Mouse (Mus musculus) macrophage (primary cell): ENCODE measurements around the gene Mfsd4a. TPM values are rescaled to one million over a fixed set of nuclear protein-coding genes. Genes with fewer than 3 reads are reported as not detected.

Source experiments
- H3K27ac ChIP-seq: fragments of 350-480 bp; formaldehyde crosslinking; 2 replicates; pipeline ENCODE4 v1.9.0; 2021
- H3K36me3 ChIP-seq: fragments of 350-480 bp; formaldehyde crosslinking; 2 replicates; pipeline ENCODE4 v1.9.0; 2021; ENCODE audit errors: inconsistent target
- H3K4me3 ChIP-seq: fragments of 350-480 bp; formaldehyde crosslinking; 2 replicates; pipeline ENCODE4 v1.9.0; 2021; ENCODE audit errors: inconsistent target
- H3K79me2 ChIP-seq: fragments of 350-480 bp; formaldehyde crosslinking; 2 replicates; pipeline ENCODE4 v1.9.0; 2021; ENCODE audit errors: inconsistent target
- WGBS: methylation state at CpG from one replicate; pipeline ENCODE4 v1.1.7; 2026; ENCODE audit warnings: inconsistent platforms; ENCODE audit not compliant: missing documents; 5-methylcytosine and 5-hydroxymethylcytosine counted together
- polyA plus RNA-seq: library from polyadenylated mRNA; stranded (reverse); fragments of 250-400 nt; gene quantifications from 3 replicates; pipeline ENCODE4 v1.2.4, GENCODE M21; 2018; ENCODE audit warnings: inconsistent platforms

Mfsd4a gene
- polyA plus RNA-seq, 1 experiment from 2014 or later: 0.13 TPM

GRCm38 (mm10) chr1:132054387-132054786, 13.5 kb downstream of the Mfsd4a start:
- Histone ChIP-seq H3K4me3 (no peak overlapping the region), H3K27ac (no peak overlapping the region), H3K36me3 (no peaks in the 10 kb centered on the region), H3K79me2 (no peaks in the 10 kb centered on the region)
- WGBS: 15% methylated on average over 3 of the region's 3 CpGs

- H3K36me3 ChIP-seq: no peaks in the 10 kb centered on the region
- no peaks in the 10 kb centered on the region for H3K79me2 ChIP-seq
- 89% methylated on average over 3 of the region's 3 CpGs for WGBS
- no peak overlapping the region for H3K27ac ChIP-seq
- H3K4me3 ChIP-seq: no peak overlapping the region
Observed at GRCm38 (mm10) chr1:132051746-132052145, 16.1 kb downstream of the Mfsd4a start.

- 21% methylated on average over 15 of the region's 15 CpGs for WGBS
- Histone ChIP-seq H3K27ac (no peak overlapping the region), H3K4me3 (no peak overlapping the region), H3K36me3 (no peaks in the 10 kb centered on the region), H3K79me2 (no peaks in the 10 kb centered on the region)
Observed at GRCm38 (mm10) chr1:132046143-132046735, 21.6 kb downstream of the Mfsd4a start.

- Histone ChIP-seq H3K27ac (no peak overlapping the region), H3K36me3 (no peaks in the 10 kb centered on the region), H3K79me2 (no peaks in the 10 kb centered on the region), H3K4me3 (no peak overlapping the region)
- WGBS: 86% methylated on average over 4 of the region's 4 CpGs
Observed at GRCm38 (mm10) chr1:132043759-132044158, 24.1 kb downstream of the Mfsd4a start.

GRCm38 (mm10) chr1:132040201-132040621, 27.7 kb downstream of the Mfsd4a start:
- 87% methylated on average over 9 of the region's 9 CpGs for WGBS
- H3K4me3 ChIP-seq: no peak overlapping the region
- no peaks in the 10 kb centered on the region for H3K36me3 ChIP-seq
- H3K79me2 ChIP-seq: no peaks in the 10 kb centered on the region
- no peak overlapping the region for H3K27ac ChIP-seq

GRCm38 (mm10) chr1:132038753-132039152, 29.1 kb downstream of the Mfsd4a start:
- Histone ChIP-seq H3K36me3 (no peaks in the 10 kb centered on the region), H3K79me2 (no peaks in the 10 kb centered on the region), H3K27ac (no peak overlapping the region), H3K4me3 (no peak overlapping the region)
- WGBS: 98% methylated on average over 3 of the region's 5 CpGs

- 100% methylated on average over 3 of the region's 3 CpGs for WGBS
- H3K4me3 ChIP-seq: no peak overlapping the region
- 0 out of 2 replicates have a peak, but pooled peaks cover 10% of the 10 kb centered on the region for H3K36me3 ChIP-seq
- no peak overlapping the region for H3K27ac ChIP-seq
- no peaks in the 10 kb centered on the region for H3K79me2 ChIP-seq
Observed at GRCm38 (mm10) chr1:132037746-132038145, 30.1 kb downstream of the Mfsd4a start.

- Histone ChIP-seq H3K4me3 (no peak overlapping the region), H3K36me3 (peaks cover 44% of the 10 kb centered on the region), H3K27ac (no peak overlapping the region), H3K79me2 (no peaks in the 10 kb centered on the region)
- WGBS: 92% methylated on average over 7 of the region's 7 CpGs
Observed at GRCm38 (mm10) chr1:132032172-132032571, 35.7 kb downstream of the Mfsd4a start.

- Histone ChIP-seq H3K27ac (no peak overlapping the region), H3K36me3 (peaks cover 57% of the 10 kb centered on the region), H3K79me2 (no peaks in the 10 kb centered on the region; the same call in 1 of the 2 replicates), H3K4me3 (no peak overlapping the region)
- 88% methylated on average over 2 of the region's 2 CpGs for WGBS
Observed at GRCm38 (mm10) chr1:132030574-132030973, 37.3 kb downstream of the Mfsd4a start.

- H3K36me3 ChIP-seq: peaks cover 74% of the 10 kb centered on the region
- WGBS: 97% methylated on average over 9 of the region's 9 CpGs
- no peak overlapping the region for H3K4me3 ChIP-seq
- H3K79me2 ChIP-seq: no peaks in the 10 kb centered on the region; the same call in 1 of the 2 replicates
- H3K27ac ChIP-seq: no peak overlapping the region
Observed at GRCm38 (mm10) chr1:132028413-132028812, 39.4 kb downstream of the Mfsd4a start.

GRCm38 (mm10) chr1:132027978-132028377, 39.9 kb downstream of the Mfsd4a start:
- H3K36me3 ChIP-seq: peaks cover 74% of the 10 kb centered on the region
- 91% methylated on average over 5 of the region's 5 CpGs for WGBS
- H3K4me3 ChIP-seq: no peak overlapping the region
- H3K27ac ChIP-seq: no peak overlapping the region
- H3K79me2 ChIP-seq: no peaks in the 10 kb centered on the region; the same call in 1 of the 2 replicates

GRCm38 (mm10) chr1:132026925-132027646, 40.8 kb downstream of the Mfsd4a start:
- Histone ChIP-seq H3K27ac (no peak overlapping the region), H3K79me2 (no peaks in the 10 kb centered on the region; the same call in 1 of the 2 replicates), H3K4me3 (no peak overlapping the region), H3K36me3 (peaks cover 76% of the 10 kb centered on the region)
- 90% methylated on average over 11 of the region's 11 CpGs for WGBS

GRCm38 (mm10) chr1:132022107-132022506, 45.8 kb downstream of the Mfsd4a start:
- no peak overlapping the region for H3K27ac ChIP-seq
- no peak overlapping the region for H3K4me3 ChIP-seq
- 84% methylated on average over 3 of the region's 3 CpGs for WGBS
- H3K36me3 ChIP-seq: peaks cover 91% of the 10 kb centered on the region
- no peaks in the 10 kb centered on the region; the same call in 1 of the 2 replicates for H3K79me2 ChIP-seq

- Histone ChIP-seq H3K79me2 (peaks cover 12% of the 10 kb centered on the region), H3K36me3 (peaks cover 92% of the 10 kb centered on the region), H3K27ac (no peak overlapping the region), H3K4me3 (no peak overlapping the region)
- 88% methylated on average over 7 of the region's 7 CpGs for WGBS
Observed at GRCm38 (mm10) chr1:132019876-132020275, 48.0 kb downstream of the Mfsd4a start.

GRCm38 (mm10) chr1:132016691-132017090, 51.2 kb downstream of the Mfsd4a start:
- no CpG with 5 or more reads among the region's 1 CpGs for WGBS
- peaks cover 63% of the 10 kb centered on the region for H3K36me3 ChIP-seq
- no peak overlapping the region for H3K27ac ChIP-seq
- no peak overlapping the region for H3K4me3 ChIP-seq
- H3K79me2 ChIP-seq: peaks cover 44% of the 10 kb centered on the region
